Mouse (Mus musculus) erythroblast, embryonic 14.5 days (primary cell): ENCODE results near the gene Gpr107. TPM values are rescaled to one million over a fixed set of nuclear protein-coding genes. Genes with fewer than 3 reads are reported as not detected.
"Not testable (repeated sequence)": the region's sequence is repeated elsewhere in the genome, so short reads cannot be mapped to it uniquely, and the experiment has no call there.

Source experiments
- H3K27me3 ChIP-seq: 2 replicates; pipeline ENCODE4 v1.6.1; 2012; ENCODE audit warnings: inconsistent platforms; ENCODE audit not compliant: control insufficient read depth
- H3K36me3 ChIP-seq: 2 replicates; pipeline ENCODE4 v1.6.1; 2012; ENCODE audit warnings: mild to moderate bottlenecking, inconsistent platforms; ENCODE audit not compliant: control insufficient read depth
- H3K4me1 ChIP-seq: 2 replicates; pipeline ENCODE4 v1.6.1; 2012; ENCODE audit warnings: inconsistent platforms; ENCODE audit not compliant: control insufficient read depth
- H3K4me3 ChIP-seq: replicated peaks from 2 replicates; pipeline ENCODE3; 2012; ENCODE audit warnings: moderate library complexity, mild to moderate bottlenecking, inconsistent platforms
- H3K9me3 ChIP-seq: 2 replicates; pipeline ENCODE4 v1.6.1; 2012; ENCODE audit warnings: low read length, inconsistent platforms, mixed read lengths; ENCODE audit not compliant: control insufficient read depth
- GATA1 ChIP-seq: IDR thresholded peaks from 2 replicates; pipeline ENCODE4 v1.6.1; 2012; ENCODE audit warnings: low read length, inconsistent platforms, mixed read lengths
- TAL1 ChIP-seq: IDR thresholded peaks from 3 replicates; pipeline ENCODE4 v1.6.1; 2012; ENCODE audit warnings: low read length, inconsistent platforms, mixed read lengths
- polyA plus RNA-seq: library from polyadenylated mRNA; stranded (reverse); fragments of >175 nt; gene quantifications from 2 replicates; pipeline ENCODE4 v1.2.3, GENCODE M21; 2012

Gpr107 gene
- polyA plus RNA-seq, 1 experiment = 1.2 TPM

- H3K9me3 ChIP-seq = no peaks in the 10 kb centered on the region
- H3K4me3 ChIP-seq = no peak overlapping the region
- no peaks in the 10 kb centered on the region for H3K27me3 ChIP-seq
- H3K36me3 ChIP-seq = peaks cover 32% of the 10 kb centered on the region
- peaks cover 55% of the 10 kb centered on the region for H3K4me1 ChIP-seq
- TF ChIP-seq TAL1 (no peak), GATA1 (no peak)
Observed at GRCm38 (mm10) chr2:31163361-31164118, 11.4 kb downstream of the Gpr107 start.

GRCm38 (mm10) chr2:31164841-31165455 is 12.8 kb downstream of the Gpr107 start:
- Histone ChIP-seq H3K9me3 (no peaks in the 10 kb centered on the region), H3K4me1 (peaks cover 42% of the 10 kb centered on the region), H3K36me3 (peaks cover 46% of the 10 kb centered on the region), H3K4me3 (no peak overlapping the region), H3K27me3 (no peaks in the 10 kb centered on the region)
- no peak for TF ChIP-seq GATA1
- no peak for TF ChIP-seq TAL1

DNA sequence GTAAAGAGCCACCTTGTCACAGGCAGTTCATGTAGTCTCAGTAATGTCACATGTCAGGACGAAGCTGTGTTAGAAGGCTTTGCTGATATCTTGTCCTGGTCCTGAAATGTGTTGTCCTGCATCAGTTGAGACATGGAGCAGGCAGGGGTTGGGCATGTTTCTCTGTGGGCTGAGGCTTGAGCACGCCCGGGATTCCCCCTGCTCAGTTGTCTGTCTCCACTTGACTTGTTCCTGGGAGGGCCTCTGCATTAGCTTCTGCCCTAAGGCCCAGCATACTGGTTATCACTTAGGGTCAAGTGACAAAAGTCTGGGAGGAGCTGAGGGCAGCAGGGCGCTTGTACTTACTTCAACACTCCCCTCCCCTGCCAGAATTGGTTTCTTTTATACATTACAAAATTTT is 13.4 kb downstream of the Gpr107 start:
- no peaks in the 10 kb centered on the region for H3K9me3 ChIP-seq
- H3K4me3 ChIP-seq = no peak overlapping the region
- H3K27me3 ChIP-seq = no peaks in the 10 kb centered on the region
- no peak for TF ChIP-seq GATA1
- H3K4me1 ChIP-seq = peaks cover 36% of the 10 kb centered on the region
- H3K36me3 ChIP-seq = peaks cover 50% of the 10 kb centered on the region

DNA sequence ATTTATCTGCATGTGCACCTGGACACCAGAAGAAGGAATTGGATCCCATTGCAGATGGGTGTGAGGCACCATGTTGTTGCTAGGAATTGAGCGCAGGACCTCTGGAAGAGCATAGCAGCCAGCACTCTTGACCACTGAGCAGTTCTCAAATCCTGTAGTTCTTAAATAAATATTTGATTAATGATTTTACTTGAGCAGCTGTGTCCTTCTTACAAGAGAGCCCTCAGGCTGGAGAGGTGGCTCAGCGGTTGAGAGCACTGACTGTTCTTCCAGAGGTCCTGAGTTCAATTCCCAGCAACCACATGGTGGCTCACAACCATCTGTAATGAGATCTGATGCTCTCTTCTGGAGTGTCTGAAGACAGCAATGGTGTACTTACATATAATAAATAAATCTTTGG is 15.5 kb downstream of the Gpr107 start:
- Histone ChIP-seq H3K36me3 (peaks cover 67% of the 10 kb centered on the region), H3K4me1 (peaks cover 28% of the 10 kb centered on the region)
- not testable (repeated sequence) for H3K9me3 ChIP-seq, H3K4me3 ChIP-seq, H3K27me3 ChIP-seq

DNA sequence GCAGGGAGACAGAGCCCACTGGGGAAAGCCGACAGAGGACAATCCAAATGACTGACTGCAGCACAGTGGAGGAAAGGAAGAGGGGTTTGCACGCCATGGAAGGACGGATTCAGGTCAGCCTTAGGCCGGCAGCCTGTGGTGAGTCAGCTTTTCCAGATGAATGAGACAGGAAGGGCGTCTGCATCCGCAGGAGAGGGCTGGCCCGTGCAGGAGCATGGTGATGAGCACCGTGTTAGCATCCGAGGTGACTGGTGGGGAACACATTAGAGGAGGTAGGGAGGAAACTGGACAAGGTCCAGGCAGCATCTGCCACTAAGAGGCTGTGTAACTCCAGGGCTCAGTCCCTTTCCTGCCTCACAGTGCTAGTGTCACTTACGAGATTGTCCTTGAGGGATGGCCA is 16.9 kb downstream of the Gpr107 start:
- Histone ChIP-seq H3K9me3 (no peaks in the 10 kb centered on the region), H3K27me3 (no peaks in the 10 kb centered on the region), H3K4me3 (no peak overlapping the region), H3K36me3 (peaks cover 80% of the 10 kb centered on the region), H3K4me1 (peaks cover 14% of the 10 kb centered on the region)
- no peak for TF ChIP-seq GATA1

- Histone ChIP-seq H3K27me3 (no peaks in the 10 kb centered on the region), H3K36me3 (peaks cover 86% of the 10 kb centered on the region), H3K4me1 (peaks cover 5% of the 10 kb centered on the region), H3K9me3 (no peaks in the 10 kb centered on the region), H3K4me3 (no peak overlapping the region)
- TF ChIP-seq GATA1 (no peak), TAL1 (no peak)
Observed at GRCm38 (mm10) chr2:31170164-31170563, 18.0 kb downstream of the Gpr107 start.

- no peak for TF ChIP-seq GATA1
- TF ChIP-seq TAL1 = no peak
- H3K9me3 ChIP-seq = no peaks in the 10 kb centered on the region
- no peak overlapping the region for H3K4me3 ChIP-seq
- H3K36me3 ChIP-seq = peaks cover 92% of the 10 kb centered on the region
- H3K4me1 ChIP-seq = no peaks in the 10 kb centered on the region
- no peaks in the 10 kb centered on the region for H3K27me3 ChIP-seq
Observed at GRCm38 (mm10) chr2:31172001-31172400, 19.9 kb downstream of the Gpr107 start.

- Histone ChIP-seq H3K27me3 (no peaks in the 10 kb centered on the region), H3K9me3 (no peaks in the 10 kb centered on the region), H3K4me3 (no peak overlapping the region), H3K4me1 (no peaks in the 10 kb centered on the region), H3K36me3 (peaks cover 93% of the 10 kb centered on the region)
- no peak for TF ChIP-seq TAL1
- no peak for TF ChIP-seq GATA1
Observed at GRCm38 (mm10) chr2:31172536-31172935, 20.4 kb downstream of the Gpr107 start.

GRCm38 (mm10) chr2:31173290-31173689 is 21.2 kb downstream of the Gpr107 start:
- no peaks in the 10 kb centered on the region for H3K27me3 ChIP-seq
- no peaks in the 10 kb centered on the region for H3K9me3 ChIP-seq
- no peak for TF ChIP-seq GATA1
- TF ChIP-seq TAL1 = no peak
- H3K4me3 ChIP-seq = no peak overlapping the region
- peaks cover 93% of the 10 kb centered on the region for H3K36me3 ChIP-seq
- no peaks in the 10 kb centered on the region for H3K4me1 ChIP-seq

GRCm38 (mm10) chr2:31178593-31178992 is 26.5 kb downstream of the Gpr107 start:
- H3K27me3 ChIP-seq, H3K4me1 ChIP-seq, H3K9me3 ChIP-seq, H3K4me3 ChIP-seq: not testable (repeated sequence)
- peaks cover 89% of the 10 kb centered on the region for H3K36me3 ChIP-seq
